Mouse (Mus musculus): ENCODE measurements around the gene Cpsf6. TPM values are rescaled to one million over a fixed set of nuclear protein-coding genes. Genes with fewer than 3 reads are reported as not detected.

Gene Cpsf6
- total and polyA plus RNA-seq, 3 experiments = 177 to 285 (median 244) TPM

DNA sequence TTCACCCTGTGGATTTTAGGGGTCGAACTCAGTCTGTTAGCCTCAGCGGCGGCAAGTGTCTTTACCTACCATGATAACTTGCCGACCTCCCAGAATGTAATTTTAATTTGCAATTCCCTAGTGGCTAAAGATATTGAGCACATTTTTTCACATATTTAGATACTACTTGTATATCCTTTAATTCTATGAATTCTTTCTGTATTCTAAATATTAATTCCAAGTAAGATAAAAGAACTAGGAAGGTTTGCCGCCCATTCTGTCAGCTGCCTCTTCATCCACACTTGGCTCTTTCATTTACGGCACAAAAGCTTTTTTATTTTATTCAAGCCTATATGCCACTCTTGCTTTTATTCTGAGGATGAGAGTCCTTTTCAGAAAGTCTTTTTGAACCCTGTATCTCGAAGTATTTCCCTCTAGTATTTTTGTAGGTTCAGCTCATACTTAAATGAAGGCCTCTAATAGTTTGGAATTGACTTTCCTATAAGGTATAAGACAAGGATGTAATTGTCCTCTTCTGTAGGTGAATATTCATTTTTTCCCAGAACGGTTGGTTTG is 3.3 kb upstream of the Cpsf6 start:
- no peak overlapping the region for H3K4me3 ChIP-seq (ENCODE audit: low read depth, low read length)
- no peak for ATAC-seq (ENCODE audit: extremely low read depth, insufficient number of reproducible peaks, low FRiP score, poor library complexity, severe bottlenecking)
- H3K4me1 ChIP-seq (ENCODE audit: insufficient read depth, low read depth, low read length) = peaks cover 4% of the 10 kb centered on the region; the same call in 1 of the 2 replicates
- H3K9me3 ChIP-seq (replicated peaks) = no peaks in the 10 kb centered on the region
- TF ChIP-seq GATA1 (IDR thresholded peaks at IDR 0.05; ENCODE audit: borderline replicate concordance, low read length) (no peak), POLR2AphosphoS5 (IDR thresholded peaks at IDR 0.05; ENCODE audit: insufficient replicate concordance, low read depth, low read length) (no peak), TAL1 (conservative IDR thresholded peaks at IDR 0.05; ENCODE audit: low read depth, low read length) (no peak), CTCF (IDR thresholded peaks at IDR 0.05; ENCODE audit: low read depth, low read length) (no peak), GATA2 (IDR thresholded peaks at IDR 0.05; ENCODE audit: borderline replicate concordance, low read depth, low read length) (no peak)
- H3K27me3 ChIP-seq (ENCODE audit: insufficient read depth, low read length) = peaks cover 14% of the 10 kb centered on the region
- DNase-seq (ENCODE audit: low spot score) = no peak
- H3K36me3 ChIP-seq (replicated peaks) = no peaks in the 10 kb centered on the region

DNA sequence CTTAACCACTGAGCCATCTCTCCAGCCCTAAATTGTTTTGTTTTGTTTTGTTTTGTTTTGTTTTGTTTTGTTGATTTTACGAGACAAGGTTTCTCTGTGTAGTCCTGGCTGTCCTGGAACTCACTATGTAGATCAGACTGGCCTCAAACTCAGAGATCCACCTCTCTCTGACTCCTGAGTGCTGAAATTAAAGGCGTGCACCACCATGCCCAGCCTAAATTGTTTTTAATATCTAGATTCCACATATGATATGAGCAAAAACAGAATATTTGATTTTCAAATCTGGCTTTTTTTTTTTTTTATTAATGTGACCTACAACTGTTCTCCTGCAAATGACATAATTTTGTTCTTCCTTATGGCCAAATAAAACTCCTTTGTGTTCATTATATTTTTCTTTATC is 2.3 kb upstream of the Cpsf6 start:
- Histone ChIP-seq H3K4me3 (ENCODE audit: low read depth, low read length) (no peak overlapping the region), H3K9me3 (replicated peaks) (no peaks in the 10 kb centered on the region), H3K27me3 (ENCODE audit: insufficient read depth, low read length) (peaks cover 13% of the 10 kb centered on the region), H3K36me3 (replicated peaks) (no peaks in the 10 kb centered on the region), H3K4me1 (ENCODE audit: insufficient read depth, low read depth, low read length) (peaks cover 10% of the 10 kb centered on the region)
- DNase-seq (ENCODE audit: low spot score) = no peak
- no peak for TF ChIP-seq GATA2 (IDR thresholded peaks at IDR 0.05; ENCODE audit: borderline replicate concordance, low read depth, low read length)
- ATAC-seq (ENCODE audit: extremely low read depth, insufficient number of reproducible peaks, low FRiP score, poor library complexity, severe bottlenecking) = no peak

DNA sequence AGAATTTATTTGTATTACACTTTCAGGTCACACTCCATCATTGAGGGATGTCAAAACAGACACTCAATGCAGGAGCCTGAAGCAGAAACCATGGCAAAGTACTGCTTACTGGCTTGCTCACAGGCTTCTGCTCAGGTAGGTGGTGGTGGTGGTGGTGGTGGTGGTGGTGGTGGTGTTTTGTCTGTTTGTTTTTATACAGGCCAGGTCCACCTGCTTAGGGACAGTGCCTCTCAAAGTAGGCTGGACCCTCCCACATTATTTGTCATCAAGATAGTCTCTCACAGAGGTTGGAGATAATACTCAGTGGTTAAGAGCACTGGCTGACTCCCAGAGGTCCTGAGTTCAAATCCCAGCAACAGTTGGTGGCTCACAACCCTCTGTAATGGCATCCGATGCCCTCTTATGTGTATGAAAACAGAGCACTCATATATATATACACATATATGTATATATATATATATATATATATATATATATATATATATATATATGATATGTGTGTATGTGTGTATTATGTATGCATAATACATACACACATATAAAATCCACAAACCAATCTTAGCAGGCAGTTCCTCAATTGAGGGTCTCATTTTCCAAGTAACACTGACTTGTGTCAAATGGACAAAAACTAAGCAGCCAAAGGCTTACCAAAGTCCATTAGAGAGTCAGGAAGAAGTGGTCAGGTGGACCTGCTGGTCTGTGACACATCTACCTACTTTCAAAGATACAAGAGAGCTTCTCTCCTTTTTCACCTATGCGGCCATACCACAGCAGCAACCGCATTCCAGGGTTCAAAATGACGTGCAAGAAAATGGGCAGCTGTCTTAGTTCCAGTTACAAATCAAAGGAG is 1.1 kb upstream of the Cpsf6 start:
- no peaks in the 10 kb centered on the region for H3K9me3 ChIP-seq (replicated peaks)
- H3K27me3 ChIP-seq (ENCODE audit: insufficient read depth, low read length) = peaks cover 7% of the 10 kb centered on the region; the same call in 1 of the 2 replicates
- no peak for DNase-seq (ENCODE audit: low spot score)
- ATAC-seq (ENCODE audit: extremely low read depth, insufficient number of reproducible peaks, low FRiP score, poor library complexity, severe bottlenecking) = no peak
- no peak overlapping the region for H3K4me3 ChIP-seq (ENCODE audit: low read depth, low read length)
- no peak for TF ChIP-seq POLR2AphosphoS5 (IDR thresholded peaks at IDR 0.05; ENCODE audit: insufficient replicate concordance, low read depth, low read length)
- no peak for TF ChIP-seq GATA2 (IDR thresholded peaks at IDR 0.05; ENCODE audit: borderline replicate concordance, low read depth, low read length)
- no peak for TF ChIP-seq GATA1 (IDR thresholded peaks at IDR 0.05; ENCODE audit: borderline replicate concordance, low read length)
- no peak for TF ChIP-seq CTCF (IDR thresholded peaks at IDR 0.05; ENCODE audit: low read depth, low read length)
- TF ChIP-seq TAL1 (conservative IDR thresholded peaks at IDR 0.05; ENCODE audit: low read depth, low read length) = no peak
- no peaks in the 10 kb centered on the region for H3K36me3 ChIP-seq (replicated peaks)
- H3K4me1 ChIP-seq (ENCODE audit: insufficient read depth, low read depth, low read length) = peaks cover 10% of the 10 kb centered on the region

GRCm38 (mm10) chr10:117379441-117379840 is 374 bp downstream of the Cpsf6 start:
- Histone ChIP-seq H3K36me3 (replicated peaks) (no peaks in the 10 kb centered on the region), H3K4me3 (ENCODE audit: low read depth, low read length) (no peak overlapping the region), H3K27me3 (ENCODE audit: insufficient read depth, low read length) (peaks cover 7% of the 10 kb centered on the region; the same call in 1 of the 2 replicates), H3K4me1 (ENCODE audit: insufficient read depth, low read depth, low read length) (peaks cover 11% of the 10 kb centered on the region), H3K9me3 (replicated peaks) (no peaks in the 10 kb centered on the region)
- DNase-seq (ENCODE audit: low spot score) = no peak
- no peak for ATAC-seq (ENCODE audit: extremely low read depth, insufficient number of reproducible peaks, low FRiP score, poor library complexity, severe bottlenecking)
- TF ChIP-seq GATA1 (IDR thresholded peaks at IDR 0.05; ENCODE audit: borderline replicate concordance, low read length) (no peak), TAL1 (conservative IDR thresholded peaks at IDR 0.05; ENCODE audit: low read depth, low read length) (no peak), POLR2AphosphoS5 (IDR thresholded peaks at IDR 0.05; ENCODE audit: insufficient replicate concordance, low read depth, low read length) (no peak), GATA2 (IDR thresholded peaks at IDR 0.05; ENCODE audit: borderline replicate concordance, low read depth, low read length) (no peak), CTCF (IDR thresholded peaks at IDR 0.05; ENCODE audit: low read depth, low read length) (no peak)

- Histone ChIP-seq H3K36me3 (replicated peaks) (no peaks in the 10 kb centered on the region), H3K4me1 (ENCODE audit: insufficient read depth, low read depth, low read length) (peaks cover 15% of the 10 kb centered on the region), H3K4me3 (ENCODE audit: low read depth, low read length) (no peak overlapping the region), H3K9me3 (replicated peaks) (no peaks in the 10 kb centered on the region), H3K27me3 (ENCODE audit: insufficient read depth, low read length) (no peaks in the 10 kb centered on the region)
- ATAC-seq (ENCODE audit: extremely low read depth, insufficient number of reproducible peaks, low FRiP score, poor library complexity, severe bottlenecking) = no peak
- no peak for TF ChIP-seq POLR2AphosphoS5 (IDR thresholded peaks at IDR 0.05; ENCODE audit: insufficient replicate concordance, low read depth, low read length)
- TF ChIP-seq CTCF (IDR thresholded peaks at IDR 0.05; ENCODE audit: low read depth, low read length) = no peak
- TF ChIP-seq GATA1 (IDR thresholded peaks at IDR 0.05; ENCODE audit: borderline replicate concordance, low read length) = no peak
- no peak for TF ChIP-seq GATA2 (IDR thresholded peaks at IDR 0.05; ENCODE audit: borderline replicate concordance, low read depth, low read length)
- TF ChIP-seq TAL1 (conservative IDR thresholded peaks at IDR 0.05; ENCODE audit: low read depth, low read length) = no peak
- DNase-seq (ENCODE audit: low spot score) = no peak
Observed at GRCm38 (mm10) chr10:117378642-117379041, 1.2 kb downstream of the Cpsf6 start.

GRCm38 (mm10) chr10:117378291-117378555 is 1.6 kb downstream of the Cpsf6 start:
- H3K9me3 ChIP-seq (replicated peaks) = no peaks in the 10 kb centered on the region
- H3K27me3 ChIP-seq (ENCODE audit: insufficient read depth, low read length) = no peaks in the 10 kb centered on the region
- no peak for TF ChIP-seq POLR2AphosphoS5 (IDR thresholded peaks at IDR 0.05; ENCODE audit: insufficient replicate concordance, low read depth, low read length)
- TF ChIP-seq GATA1 (IDR thresholded peaks at IDR 0.05; ENCODE audit: borderline replicate concordance, low read length) = no peak
- TF ChIP-seq CTCF (IDR thresholded peaks at IDR 0.05; ENCODE audit: low read depth, low read length) = no peak
- peaks cover 18% of the 10 kb centered on the region for H3K4me1 ChIP-seq (ENCODE audit: insufficient read depth, low read depth, low read length)
- no peak overlapping the region for H3K4me3 ChIP-seq (ENCODE audit: low read depth, low read length)
- no peaks in the 10 kb centered on the region for H3K36me3 ChIP-seq (replicated peaks)
- ATAC-seq (ENCODE audit: extremely low read depth, insufficient number of reproducible peaks, low FRiP score, poor library complexity, severe bottlenecking) (no peak), DNase-seq (ENCODE audit: low spot score) (no peak)
